Mouse (Mus musculus) adrenal gland, postnatal 36 days (tissue): ENCODE measurements at regions not wholly inside any gene's neighbourhood (a gene's known extent, or its start where the extent isn't known, plus 50 kb on each side); places are given as distances from the start of the nearest gene placed in this dataset.
A peak's percentile ranks its signal among the peaks of the same experiment; 100 is the strongest.

ENCODE experiments used
- DNase-seq, 2 experiments: peaks; one replicate each; pipeline ENCODE4 v3.0.0; 2021; ENCODE audit warnings: mixed read lengths in 1 of 2

- peak; percentile 28 to 36 for DNase-seq
These were observed 81.9 kb upstream of the Rgs2 start for GRCm38 (mm10) chr1:144085530-144086520.

- no peak for DNase-seq
These were observed 75.0 kb upstream of the Rgs2 start for GRCm38 (mm10) chr1:144078972-144079371.

- no peak for DNase-seq
These were observed 74.5 kb upstream of the Rgs2 start for GRCm38 (mm10) chr1:144078446-144078845.

GRCm38 (mm10) chr1:144075991-144076390, 72.0 kb upstream of the Rgs2 start:
- no peak for DNase-seq

- DNase-seq: no peak
These were observed 57.3 kb upstream of the Rgs2 start for GRCm38 (mm10) chr1:144061283-144061682.

GRCm38 (mm10) chr1:144055476-144056213, 51.7 kb upstream of the Rgs2 start:
- DNase-seq: no peak
